Mouse (Mus musculus): ENCODE results near the gene Ifitm2.
A peak's percentile ranks its signal among the peaks of the same experiment; 100 is the strongest.

The Ifitm2 gene

GRCm38 (mm10) chr7:140943356-140943755 is 12.4 kb downstream of the Ifitm2 start:
- DNase-seq (ENCODE audit: low read depth, low spot score) = no peak

DNA sequence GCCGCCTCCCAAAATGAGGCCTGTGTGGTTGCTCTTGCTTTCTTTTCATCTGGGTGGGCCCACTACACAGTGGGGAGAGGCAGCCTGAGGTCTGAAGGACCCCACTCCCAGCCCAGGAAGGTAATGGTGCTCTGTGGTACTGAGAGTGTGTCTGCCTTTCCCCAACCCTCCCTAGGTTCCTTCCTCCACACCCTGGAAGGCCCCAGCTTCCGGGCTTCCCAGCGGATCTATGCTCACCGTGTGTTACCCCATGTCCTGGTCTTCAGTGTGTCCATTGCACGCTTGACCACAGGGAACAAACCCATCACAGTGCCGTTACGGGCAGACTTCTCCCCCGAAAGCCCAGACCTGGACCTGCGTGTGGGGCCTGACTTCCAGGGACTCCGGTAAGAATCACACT is 13.0 kb downstream of the Ifitm2 start:
- DNase-seq (ENCODE audit: low read depth, low spot score) = no peak

- no peak for DNase-seq (ENCODE audit: low read depth, low spot score)
Measured at GRCm38 (mm10) chr7:140942341-140942740, 13.4 kb downstream of the Ifitm2 start.

GRCm38 (mm10) chr7:140941222-140942051 is 14.3 kb downstream of the Ifitm2 start, which contains the start of gene Pgghg:
TSS of gene Pgghg (plus strand) at chr7:140941391.
- peak; percentile 48 for DNase-seq (ENCODE audit: low read depth, low spot score)

- no peak for DNase-seq (ENCODE audit: low read depth, low spot score)
Measured at GRCm38 (mm10) chr7:140939669-140940171, 16.1 kb downstream of the Ifitm2 start.

DNA sequence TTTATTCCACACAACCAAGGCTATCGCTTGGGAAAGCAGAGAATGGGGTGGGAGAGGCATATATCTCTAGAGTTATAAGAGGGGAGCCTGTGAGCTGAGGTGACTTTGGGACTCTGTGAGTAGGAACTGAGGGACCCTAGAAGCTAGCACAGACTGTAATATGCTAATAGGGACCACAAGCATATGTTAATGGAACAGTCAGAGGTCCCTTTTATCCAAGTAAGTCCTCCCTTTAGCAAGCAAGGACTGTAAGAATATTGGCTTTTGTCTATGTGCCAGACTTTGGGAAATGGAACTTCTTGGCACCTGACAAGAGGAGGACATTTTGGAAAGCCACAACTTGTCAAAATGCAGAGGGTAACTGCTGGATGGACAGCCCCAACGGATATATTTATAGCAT is 16.9 kb downstream of the Ifitm2 start:
- DNase-seq (ENCODE audit: low read depth, low spot score) = no peak

- DNase-seq (ENCODE audit: low read depth, low spot score) = no peak
Measured at GRCm38 (mm10) chr7:140938436-140938835, 17.4 kb downstream of the Ifitm2 start.

DNA sequence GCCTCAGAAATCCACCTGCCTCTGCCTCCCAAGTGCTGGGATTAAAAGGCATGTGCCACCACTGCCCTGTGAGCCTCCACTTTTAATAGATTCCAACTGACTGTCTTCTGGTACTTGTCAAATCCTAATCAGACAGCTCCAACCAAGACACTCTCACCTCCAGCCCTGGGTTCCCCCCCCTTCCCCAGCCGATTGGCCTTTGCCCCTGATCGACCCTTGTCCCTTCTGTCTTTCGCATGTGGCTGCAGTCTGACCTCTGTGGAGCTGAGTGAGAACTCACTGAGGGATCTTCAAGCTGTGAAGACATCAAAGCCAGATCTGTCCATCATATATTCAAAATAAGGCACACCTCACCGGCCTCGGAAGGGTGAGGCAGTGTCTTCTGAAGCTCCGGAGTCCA is 28.6 kb downstream of the Ifitm2 start:
- no peak for DNase-seq (ENCODE audit: low read depth, low spot score)

GRCm38 (mm10) chr7:140923070-140923775 is 32.6 kb downstream of the Ifitm2 start:
- DNase-seq (ENCODE audit: low read depth, low spot score) = no peak

GRCm38 (mm10) chr7:140922398-140923069 is 33.3 kb downstream of the Ifitm2 start:
- no peak for DNase-seq (ENCODE audit: low read depth, low spot score)

DNA sequence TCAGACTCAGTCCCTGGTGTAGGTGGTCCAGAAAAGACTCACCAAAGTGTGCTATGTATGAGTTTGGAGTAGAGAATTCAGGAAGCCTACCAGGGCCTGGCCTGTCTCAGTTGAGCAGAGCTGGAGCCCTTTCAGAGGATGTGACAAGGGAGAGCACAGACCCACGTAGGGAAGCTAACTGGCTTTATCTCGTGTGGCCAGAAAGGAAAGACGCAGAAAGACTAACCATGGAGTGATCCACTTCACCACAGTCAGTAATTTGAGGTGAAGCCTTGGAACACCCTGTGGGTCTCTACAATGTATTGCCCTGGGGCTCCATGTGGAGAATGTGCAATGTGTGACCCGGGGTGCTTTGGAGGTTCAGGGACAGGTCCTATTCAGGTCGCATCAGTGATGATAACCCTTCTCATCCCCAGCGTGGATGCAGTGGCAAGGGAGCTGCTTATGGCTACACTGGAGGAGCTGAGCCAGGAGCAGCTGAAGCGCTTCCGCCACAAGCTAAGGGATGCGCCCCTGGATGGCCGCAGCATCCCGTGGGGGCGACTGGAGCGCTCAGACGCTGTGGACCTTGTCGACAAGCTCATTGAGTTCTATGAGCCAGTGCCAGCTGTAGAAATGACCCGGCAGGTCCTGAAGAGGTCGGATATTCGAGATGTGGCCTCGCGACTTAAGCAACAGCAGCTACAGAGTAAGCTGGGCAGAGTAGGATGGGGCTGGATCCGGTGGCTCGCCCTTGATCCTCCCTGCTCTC is 34.4 kb downstream of the Ifitm2 start:
- DNase-seq (ENCODE audit: low read depth, low spot score) = no peak

DNA sequence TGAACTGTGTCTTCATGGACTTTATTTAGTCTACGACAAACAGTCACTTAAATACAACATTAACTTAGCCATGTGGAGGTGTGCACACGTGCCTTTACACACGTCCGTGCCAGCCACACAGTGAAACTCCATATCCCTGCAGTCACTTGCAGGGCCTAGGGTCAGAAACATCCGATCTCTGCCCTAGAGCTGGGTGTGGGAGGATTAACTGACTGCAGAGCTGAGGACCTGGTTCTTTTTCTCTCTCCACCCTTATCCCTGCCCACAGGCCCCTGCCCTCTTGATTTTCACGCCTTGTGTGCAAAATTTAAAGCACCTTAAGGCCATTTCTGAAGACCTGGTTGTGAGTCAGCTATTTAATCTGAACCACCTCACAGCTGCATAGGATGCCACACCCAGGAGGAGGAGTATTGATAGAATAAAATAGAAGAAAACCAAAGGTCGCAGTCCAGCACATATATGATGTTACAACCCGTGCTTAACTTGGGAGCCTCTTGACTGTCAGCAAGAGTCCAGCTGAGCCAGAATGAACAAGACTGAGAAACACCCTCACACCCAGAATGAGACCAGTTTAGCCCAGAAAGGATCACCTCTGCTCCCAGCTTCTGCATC is 35.3 kb downstream of the Ifitm2 start, which contains the start of gene Nlrp6:
Nlrp6 (plus strand) TSS at position 485 of the 612 bp plus-strand sequence.
- no peak for DNase-seq (ENCODE audit: low read depth, low spot score)

DNA sequence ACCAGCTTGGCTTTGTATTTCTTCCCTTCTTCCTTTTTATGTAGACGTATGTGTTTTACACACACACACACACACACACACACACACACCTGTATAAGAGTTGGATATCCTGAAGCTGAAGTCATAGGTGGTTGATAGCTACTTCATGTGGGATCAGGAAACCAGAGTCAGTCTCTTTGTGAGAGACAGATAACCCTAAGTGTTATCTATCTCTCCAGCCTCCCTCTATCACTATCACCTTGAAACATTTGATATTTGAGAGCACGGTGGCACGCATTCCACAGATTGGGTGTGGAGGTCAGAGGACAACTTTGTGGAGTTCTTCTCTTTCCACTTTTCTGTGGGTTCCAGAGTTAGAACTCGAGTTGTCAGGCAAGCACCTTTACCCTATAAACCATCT is 35.9 kb downstream of the Ifitm2 start:
- no peak for DNase-seq (ENCODE audit: low read depth, low spot score)

DNA sequence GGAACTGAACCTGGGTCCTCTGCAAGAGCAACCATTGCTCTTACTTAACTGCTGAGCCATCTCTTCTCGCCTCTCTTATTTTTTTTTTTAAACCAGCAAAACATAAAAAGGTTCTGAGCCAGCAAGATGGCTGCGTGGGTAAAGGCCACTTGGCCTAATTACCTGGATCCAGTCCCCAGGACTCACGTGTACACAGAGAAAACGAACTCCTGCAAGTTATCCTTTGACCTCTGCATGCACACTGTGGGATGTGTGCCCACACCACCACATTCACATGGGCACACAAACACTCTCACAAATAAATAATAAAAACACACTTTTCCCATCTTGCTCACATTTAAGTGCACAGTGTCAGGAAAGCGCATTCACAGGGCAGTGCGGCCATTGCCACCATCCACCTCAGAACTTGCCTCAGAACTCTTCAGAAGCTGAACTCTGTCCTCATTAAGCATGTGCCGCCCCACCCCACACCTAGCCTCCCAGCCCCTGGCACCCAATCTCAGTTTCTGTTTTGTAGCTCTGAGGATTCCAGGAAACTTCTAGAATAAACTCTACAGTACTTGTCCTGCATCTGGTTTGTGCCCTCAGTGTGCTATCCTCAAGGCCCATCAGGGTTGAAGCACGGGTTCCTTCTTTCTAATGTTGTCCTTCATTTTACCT is 41.6 kb downstream of the Ifitm2 start:
- DNase-seq (ENCODE audit: low read depth, low spot score) = no peak

DNA sequence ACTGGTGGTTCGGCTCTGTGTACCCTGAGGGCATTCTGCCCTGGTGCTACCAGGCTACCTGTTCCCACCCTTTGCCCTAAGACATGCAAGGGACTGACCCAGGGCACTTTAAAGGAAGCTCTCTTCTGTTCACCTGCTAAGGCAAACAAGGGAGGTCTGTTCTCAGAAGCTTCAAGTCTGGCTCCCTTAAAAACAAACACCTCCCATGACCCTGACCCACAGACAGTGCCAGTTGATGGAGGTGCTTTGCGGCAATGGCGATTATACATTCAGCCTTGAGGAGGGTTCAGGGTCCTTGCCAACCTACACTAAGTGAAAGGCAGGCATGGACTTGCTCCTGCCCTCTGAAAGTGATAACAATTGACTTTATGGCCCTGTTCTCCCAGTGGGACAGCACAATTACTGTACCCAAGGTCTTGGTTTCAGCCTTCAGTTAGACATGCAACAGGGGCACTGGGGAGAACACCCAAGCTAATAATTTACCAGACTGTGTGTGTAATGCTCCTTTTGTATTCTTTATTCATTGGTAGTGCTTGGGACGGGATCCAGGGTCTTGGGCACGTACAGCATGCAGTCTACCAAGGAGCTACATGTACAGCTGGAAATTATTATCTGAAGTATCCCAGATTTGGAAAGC is 42.8 kb downstream of the Ifitm2 start:
- DNase-seq (ENCODE audit: low read depth, low spot score) = no peak

- no peak for DNase-seq (ENCODE audit: low read depth, low spot score)
Measured at GRCm38 (mm10) chr7:140912293-140912692, 43.5 kb downstream of the Ifitm2 start.

DNA sequence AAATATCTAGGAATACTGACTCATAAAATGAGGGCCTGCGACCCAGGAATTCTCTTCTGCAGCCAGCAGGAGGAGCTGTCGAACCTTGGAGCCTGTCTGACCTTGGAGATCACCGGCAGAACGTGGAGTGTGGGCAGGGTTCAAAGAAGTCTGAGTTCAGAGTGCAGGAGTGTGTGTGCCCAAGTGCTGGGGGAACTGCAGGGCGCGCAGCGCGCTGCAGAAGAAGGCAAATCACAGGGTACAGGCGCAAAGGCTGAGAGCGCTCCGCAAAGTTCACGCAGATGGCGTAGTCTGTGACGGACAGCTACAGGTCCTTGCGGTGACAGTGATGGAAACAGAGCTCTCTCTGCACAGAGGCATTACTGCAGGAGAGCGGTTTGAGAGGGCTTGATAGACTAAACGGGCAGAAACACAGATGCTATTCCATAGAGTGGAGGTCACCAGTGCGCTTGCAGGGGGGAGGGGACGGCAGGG is 47.1 kb downstream of the Ifitm2 start:
- DNase-seq (ENCODE audit: low read depth, low spot score) = peak; percentile 8

DNA sequence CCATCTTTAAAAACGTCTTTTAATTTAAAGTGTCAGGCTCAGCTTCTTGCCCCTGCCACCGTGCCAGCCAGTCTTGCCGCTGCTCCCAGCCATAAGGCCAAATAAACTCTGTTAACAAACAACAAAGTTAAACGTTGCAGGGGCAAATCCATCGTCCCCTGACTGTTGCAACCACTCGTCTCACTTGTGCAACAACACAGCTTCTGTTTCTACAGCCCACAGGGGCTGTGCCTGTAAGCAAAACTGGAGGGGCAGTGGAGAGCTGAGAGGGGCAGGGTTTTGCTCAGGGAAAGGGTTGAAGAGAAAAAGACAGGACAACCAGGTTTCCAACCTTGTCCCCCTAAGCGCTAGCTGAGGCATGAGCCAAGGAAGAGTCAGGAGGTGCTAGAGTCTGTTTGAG is 47.6 kb downstream of the Ifitm2 start:
- DNase-seq (ENCODE audit: low read depth, low spot score) = no peak

GRCm38 (mm10) chr7:140907697-140908096 is 48.1 kb downstream of the Ifitm2 start:
- no peak for DNase-seq (ENCODE audit: low read depth, low spot score)

- no peak for DNase-seq (ENCODE audit: low read depth, low spot score)
Measured at GRCm38 (mm10) chr7:140907131-140907530, 48.7 kb downstream of the Ifitm2 start.
